26 mouse cellular contexts compared by ENCODE assay signal in the genomic region with DNA sequence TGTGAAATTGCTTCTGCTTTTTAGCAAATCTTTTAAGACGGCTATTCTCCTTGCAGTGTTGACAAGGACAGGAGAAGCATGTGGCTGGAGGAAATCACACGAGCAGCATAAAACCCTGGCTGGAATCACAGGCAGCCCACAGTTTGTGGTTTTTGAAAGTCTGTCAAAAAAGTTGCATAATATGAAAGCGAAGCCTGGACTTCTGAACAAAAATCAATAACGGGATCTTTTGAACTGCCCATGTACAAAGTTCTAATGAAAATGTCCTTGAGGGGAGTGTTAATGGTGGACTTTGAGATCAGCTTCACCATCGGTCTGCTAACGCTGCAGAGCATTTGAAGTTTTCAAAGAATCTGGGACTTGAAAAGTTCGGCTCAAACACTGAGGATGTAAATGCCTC.
DNase-seq lines count a peak whose midpoint lies in the region; ATAC-seq and TF ChIP-seq lines count a peak whose summit lies in the region.
"Had no signal": no experiment of that assay in that cellular context is flagged by ENCODE, and none has a peak within 500 bp of the region (broad histone marks: within the 10 kb centered on the region; RNA-seq: fewer than 3 reads in every experiment).

No protein-coding gene starts in this region.

- ATAC-seq in liver, embryonic 16.5 days (ENCODE audit: low read depth): peak; percentile 74
- ATAC-seq in granulocyte monocyte progenitor cell, adult 5-6 weeks (replicated peaks; ENCODE audit: poor library complexity, severe bottlenecking): no peak
- ATAC-seq: hindbrain, embryonic 16.5 days; intestine, embryonic 15.5 days; Patski had no signal

- H3K36me3 ChIP-seq in liver, adult 2 months (ENCODE audit: control insufficient read depth, insufficient read depth, low read length): no peaks in the 10 kb centered on the region
- no peaks in the 10 kb centered on the region for H3K36me3 ChIP-seq in liver, embryonic 16.5 days (ENCODE audit: control insufficient read depth, insufficient read depth)
- H3K36me3 ChIP-seq: embryonic facial prominence, embryonic 12.5 days; heart, embryonic 10.5 days; heart, embryonic 15.5 days; intestine, embryonic 15.5 days had no signal

- no peak overlapping the region for H3K9ac ChIP-seq in liver, adult 2 months (ENCODE audit: low read depth, low read length)
- H3K9ac ChIP-seq in liver, embryonic 16.5 days (ENCODE audit: low read depth, low read length): no peak overlapping the region
- H3K9ac ChIP-seq: embryonic facial prominence, embryonic 12.5 days; heart, embryonic 15.5 days; intestine, embryonic 15.5 days had no signal

- H3K4me3 ChIP-seq in liver, adult 2 months (ENCODE audit: insufficient read depth, low read depth, low read length): no peak overlapping the region
- no peak overlapping the region for H3K4me3 ChIP-seq in liver, embryonic 16.5 days (ENCODE audit: low read depth, low read length)
- H3K4me3 ChIP-seq: embryonic facial prominence, embryonic 12.5 days; heart, embryonic 10.5 days; heart, embryonic 15.5 days; intestine, embryonic 15.5 days had no signal

- no peaks in the 10 kb centered on the region for H3K9me3 ChIP-seq in liver, embryonic 16.5 days (replicated peaks; ENCODE audit: control insufficient read depth, low read length)
- H3K9me3 ChIP-seq: embryonic facial prominence, embryonic 12.5 days; heart, embryonic 10.5 days; heart, embryonic 15.5 days; intestine, embryonic 15.5 days had no signal

- no peak for TF ChIP-seq CTCF in liver, adult 2 months (IDR thresholded peaks at IDR 0.05; ENCODE audit: low read depth, low read length)

- peak overlapping the region; percentile 71 for H3K27ac ChIP-seq in liver, adult 2 months (replicated peaks; ENCODE audit: insufficient read depth, low read depth, low read length)
- H3K27ac ChIP-seq in liver, embryonic 16.5 days (ENCODE audit: low read length): no peak overlapping the region
- H3K27ac ChIP-seq: embryonic facial prominence, embryonic 12.5 days; heart, embryonic 10.5 days; heart, embryonic 15.5 days; intestine, embryonic 15.5 days; kidney, postnatal 0 days had no signal

- peak; percentile 97 for DNase-seq in liver, adult 2 months (ENCODE audit: extremely low read depth, low read depth, low spot score)
- DNase-seq in liver: no peak
- DNase-seq in retina, embryonic 14.5 days (ENCODE audit: low spot score): peak; percentile 17
- no peak for DNase-seq in retina, postnatal 1 day
- DNase-seq in T-cell, adult 2 months (ENCODE audit: low spot score): no peak
- DNase-seq: adrenal gland, postnatal 14 days; cerebellum, adult 11-12 months; cerebellum, adult 9-11 months; embryo, embryonic 11 days; gastrocnemius, postnatal 14 days; heart, adult 11 months; kidney, adult 8-10 months; layer of hippocampus, adult 9-11 months; lung, adult 18-20 months; lung, postnatal 10 days; thymus, adult 2 months; thymus, postnatal 36 days had no signal

- WGBS in liver, adult 2 months: 15% methylated on average over 7 of the region's 7 CpGs
- 37% methylated on average over 7 of the region's 7 CpGs for WGBS in liver, embryonic 16.5 days (ENCODE audit: insufficient replicate concordance)

- H3K4me2 ChIP-seq in liver, embryonic 16.5 days (ENCODE audit: low read depth, low read length): peak overlapping the region; percentile 4; the same call in 1 of the 2 replicates
- H3K4me2 ChIP-seq: embryonic facial prominence, embryonic 12.5 days; heart, embryonic 15.5 days; intestine, embryonic 15.5 days had no signal

- no peaks in the 10 kb centered on the region for H3K79me2 ChIP-seq in liver, adult 2 months (ENCODE audit: control insufficient read depth, insufficient read depth, low read length)

- no peak for TF ChIP-seq POLR2A in liver, adult 2 months (IDR thresholded peaks at IDR 0.05; ENCODE audit: extremely low read depth, insufficient read depth, low read length)

- H3K27me3 ChIP-seq in liver, adult 2 months (ENCODE audit: control insufficient read depth, insufficient read depth, low read length): no peaks in the 10 kb centered on the region
- no peaks in the 10 kb centered on the region for H3K27me3 ChIP-seq in liver, embryonic 16.5 days (ENCODE audit: control insufficient read depth, insufficient read depth, low read depth, low read length)
- H3K27me3 ChIP-seq: embryonic facial prominence, embryonic 12.5 days; heart, embryonic 15.5 days; intestine, embryonic 15.5 days; Patski had no signal

- peaks cover 7% of the 10 kb centered on the region; the same call in 1 of the 2 replicates for H3K4me1 ChIP-seq in liver, adult 2 months (ENCODE audit: control insufficient read depth, insufficient read depth, low read length)
- H3K4me1 ChIP-seq in liver, embryonic 16.5 days (ENCODE audit: control insufficient read depth, low read depth, low read length): no peaks in the 10 kb centered on the region
- H3K4me1 ChIP-seq: embryonic facial prominence, embryonic 12.5 days; heart, embryonic 10.5 days; heart, embryonic 15.5 days; intestine, embryonic 15.5 days had no signal

Comparison
In these comparisons a context has a peak if more than half of its experiments do, and no peak if none do; other contexts are left out.
1. DNase-seq: peak in liver, adult 2 months (single experiment) and retina, embryonic 14.5 days (single experiment); none in liver (single experiment), retina, postnatal 1 day (single experiment) and T-cell, adult 2 months (single experiment).